Comparison of ENCODE assay signal across 9 mouse cellular contexts in genomic region chr11:99055571-99056452, GRCm38 (mm10). TPM values are rescaled to one million over a fixed set of nuclear protein-coding genes. Genes with fewer than 3 reads are reported as not detected.
DNase-seq lines count a peak whose midpoint lies in the region; ATAC-seq and TF ChIP-seq lines count a peak whose summit lies in the region.
"Had no signal": no experiment of that assay in that cellular context is flagged by ENCODE, and none has a peak within 500 bp of the region (broad histone marks: within the 10 kb centered on the region; RNA-seq: fewer than 3 reads in every experiment).

No protein-coding gene starts in this region.

- H3K9me3 ChIP-seq in kidney, embryonic 15.5 days (replicated peaks) = no peaks in the 10 kb centered on the region
- H3K9me3 ChIP-seq in intestine, embryonic 16.5 days (ENCODE audit: control insufficient read depth, low read length) = peaks cover 9% of the 10 kb centered on the region

- H3K27me3 ChIP-seq in kidney, embryonic 15.5 days = no peaks in the 10 kb centered on the region
- H3K27me3 ChIP-seq in intestine, embryonic 16.5 days (replicated peaks; ENCODE audit: control insufficient read depth, insufficient read depth, low read length) = no peaks in the 10 kb centered on the region

- TF ChIP-seq POLR2A in brain, embryonic 14.5 days (IDR thresholded peaks at IDR 0.05; ENCODE audit: borderline replicate concordance, extremely low read depth, insufficient read depth, insufficient read length, poor library complexity, severe bottlenecking) = no peak

- H3K4me1 ChIP-seq in kidney, embryonic 15.5 days = peaks cover 33% of the 10 kb centered on the region
- 0 out of 2 replicates have a peak, but pooled peaks cover 7% of the 10 kb centered on the region for H3K4me1 ChIP-seq in intestine, embryonic 16.5 days (ENCODE audit: control insufficient read depth, insufficient read depth, low read length)

- no peak for DNase-seq in kidney, adult 9 months
- peak; percentile 50 for DNase-seq in brain, embryonic 14.5 days (ENCODE audit: low read depth)
- peak; percentile 48 for DNase-seq in gastrocnemius, postnatal 25 days
- DNase-seq in spleen, adult 12 weeks (ENCODE audit: low spot score) = no peak
- DNase-seq in cerebellum, postnatal 36 days = no peak
- no peak for DNase-seq in adrenal gland, adult (ENCODE audit: inconsistent age in 2 of 2, low spot score in 1 of 2)
- DNase-seq: liver, postnatal 0 days had no signal

- no peak for TF ChIP-seq CTCF in brain, embryonic 14.5 days (IDR thresholded peaks at IDR 0.05; ENCODE audit: borderline replicate concordance, extremely low read depth, insufficient read depth, insufficient read length)

- no peak overlapping the region for H3K4me3 ChIP-seq in kidney, embryonic 15.5 days (replicated peaks)
- H3K4me3 ChIP-seq in intestine, embryonic 16.5 days (ENCODE audit: low read length) = no peak overlapping the region

- WGBS in kidney, embryonic 15.5 days = 12% methylated on average over 8 of the region's 8 CpGs
- WGBS in intestine, embryonic 16.5 days = 25% methylated on average over 8 of the region's 8 CpGs

- peak; percentile 59 for ATAC-seq in kidney, embryonic 15.5 days (replicated peaks; ENCODE audit: low FRiP score)
- ATAC-seq in intestine, embryonic 16.5 days = peak; percentile 63
- ATAC-seq: liver, postnatal 0 days had no signal

- H3K9ac ChIP-seq in kidney, embryonic 15.5 days = no peak overlapping the region
- 0 out of 2 replicates have a peak overlapping the region, but pooled peaks have one; percentile 6 for H3K9ac ChIP-seq in intestine, embryonic 16.5 days (ENCODE audit: low read depth, low read length)
- H3K9ac ChIP-seq: liver, postnatal 0 days had no signal

- peaks cover 29% of the 10 kb centered on the region for H3K36me3 ChIP-seq in kidney, embryonic 15.5 days
- peaks cover 9% of the 10 kb centered on the region for H3K36me3 ChIP-seq in intestine, embryonic 16.5 days (ENCODE audit: control insufficient read depth, insufficient read depth, low read length)

- peak overlapping the region; percentile 1; the same call in 1 of the 2 replicates for H3K4me2 ChIP-seq in kidney, embryonic 15.5 days
- H3K4me2 ChIP-seq in intestine, embryonic 16.5 days (ENCODE audit: low read depth, low read length) = no peak overlapping the region

- H3K27ac ChIP-seq in kidney, embryonic 15.5 days = peak overlapping the region; percentile 76
- peak overlapping the region; percentile 44 for H3K27ac ChIP-seq in intestine, embryonic 16.5 days (ENCODE audit: low read length)

RNA-seq across cellular contexts. Expression of gene Igfbp4, which starts 14.8 kb away (rescaled TPM):
- polyA plus RNA-seq in kidney, embryonic 15.5 days (2015; fragmentation: Nextera tagmentation; extraction: Ambion mirVana) = 644 and 695 TPM in 2 replicates
- 119 and 145 TPM in 2 replicates for polyA plus RNA-seq in brain, embryonic 14.5 days (2012; rRNA removed)
- total RNA-seq in gastrocnemius, postnatal 25 days (2021) = 10 to 100 TPM; 38.6 to 49.1 TPM
- polyA plus RNA-seq in intestine, embryonic 16.5 days (2015; fragmentation: Nextera tagmentation; extraction: Ambion mirVana) = 345 and 352 TPM in 2 replicates

RNA-seq across cellular contexts. Expression of gene Top2a, which starts 31.8 kb away (rescaled TPM):
- 249 and 256 TPM in 2 replicates for polyA plus RNA-seq in kidney, embryonic 15.5 days (2015; fragmentation: Nextera tagmentation; extraction: Ambion mirVana)
- 57.3 and 70.1 TPM in 2 replicates for polyA plus RNA-seq in brain, embryonic 14.5 days (2012; rRNA removed)
- total RNA-seq in gastrocnemius, postnatal 25 days (2021) = 1 to 10 TPM; 2.3 to 3.8 TPM
- 132 and 149 TPM in 2 replicates for polyA plus RNA-seq in intestine, embryonic 16.5 days (2015; fragmentation: Nextera tagmentation; extraction: Ambion mirVana)

RNA-seq across cellular contexts. Expression of gene Tns4, which starts 33.3 kb away (rescaled TPM):
- polyA plus RNA-seq in kidney, embryonic 15.5 days (2015; fragmentation: Nextera tagmentation; extraction: Ambion mirVana) = 0.29 and 0.32 TPM in 2 replicates
- 0.08 and 0.16 TPM in 2 replicates for polyA plus RNA-seq in brain, embryonic 14.5 days (2012; rRNA removed)
- total RNA-seq in gastrocnemius, postnatal 25 days (2021) = under 1 TPM in 1 of 2 experiments, not detected in 1; 0.05 TPM
- polyA plus RNA-seq in intestine, embryonic 16.5 days (2015; fragmentation: Nextera tagmentation; extraction: Ambion mirVana) = 0.65 and 1.3 TPM in 2 replicates

Comparison
In these comparisons a context has a peak if more than half of its experiments do, and no peak if none do; other contexts are left out.
1. DNase-seq: peak in brain, embryonic 14.5 days (single experiment) and gastrocnemius, postnatal 25 days (single experiment); none in kidney, adult 9 months (single experiment), spleen, adult 12 weeks (single experiment), cerebellum, postnatal 36 days (0 of 2) and adrenal gland, adult (0 of 2).